Mouse (Mus musculus): ENCODE data around the gene Slco4c1. TPM values are rescaled to one million over a fixed set of nuclear protein-coding genes. Genes with fewer than 3 reads are reported as not detected.

The Slco4c1 gene
- 3.2 and 10.5 TPM in 2 replicates for total RNA-seq (2015; ENCODE audit: low replicate concordance)
- total RNA-seq (2017; ENCODE audit: low replicate concordance), result 1.8 and 2.5 TPM in 2 replicates

- ATAC-seq (replicated peaks; ENCODE audit: low FRiP score, poor library complexity, severe bottlenecking), result no peak
These were observed at the start of gene Slco4c1 for GRCm38 (mm10) chr1:96871528-96872360. Gene Slco4c1, minus strand, starts transcription at chr1:96872171.

DNA sequence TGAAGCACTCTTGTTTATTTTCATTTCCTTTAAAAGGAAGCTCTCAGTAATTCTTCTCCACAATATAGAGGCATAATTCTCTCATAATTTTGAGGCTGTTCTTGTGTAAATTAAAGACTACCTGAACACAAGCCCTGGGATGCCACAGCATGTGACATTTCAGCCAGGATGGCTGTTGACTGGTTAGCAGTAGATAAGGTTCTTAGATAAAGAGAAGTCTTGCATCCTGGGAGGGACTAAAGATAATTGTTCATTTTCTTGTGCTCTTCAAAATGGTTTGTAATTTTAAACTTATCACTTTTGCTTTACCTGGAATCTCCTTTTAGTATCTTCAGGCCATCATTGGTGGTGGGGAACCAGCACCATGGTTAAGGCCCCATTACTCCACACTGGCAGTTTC, 45.4 kb upstream of the Slco4c1 start:
- ATAC-seq (replicated peaks; ENCODE audit: low FRiP score, poor library complexity, severe bottlenecking), result no peak

GRCm38 (mm10) chr1:96883788-96884187, 11.8 kb upstream of the Slco4c1 start:
- ATAC-seq (replicated peaks; ENCODE audit: low FRiP score, poor library complexity, severe bottlenecking), result no peak

DNA sequence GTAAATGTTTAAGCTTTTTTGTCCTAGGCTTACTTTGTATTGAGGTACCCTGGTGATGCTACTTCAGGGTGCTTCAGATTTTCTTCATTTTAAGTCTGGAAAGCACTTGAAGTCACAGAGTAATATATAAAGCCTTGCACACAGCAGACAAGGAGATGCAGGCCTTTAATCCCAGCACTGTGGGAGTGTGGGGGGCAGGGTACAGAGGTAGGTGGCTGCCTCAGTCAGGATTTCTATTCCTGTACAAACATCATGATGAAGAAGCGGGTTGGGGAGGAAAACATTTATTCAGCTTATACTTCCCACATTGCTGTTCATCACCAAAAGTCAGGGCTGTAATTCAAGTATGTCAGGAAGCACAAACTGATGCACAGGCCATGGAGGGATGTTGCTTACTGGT, 6.6 kb upstream of the Slco4c1 start:
- no peak for ATAC-seq (replicated peaks; ENCODE audit: low FRiP score, poor library complexity, severe bottlenecking)

GRCm38 (mm10) chr1:96876076-96876475, 4.1 kb upstream of the Slco4c1 start:
- no peak for ATAC-seq (replicated peaks; ENCODE audit: low FRiP score, poor library complexity, severe bottlenecking)

- ATAC-seq (replicated peaks; ENCODE audit: low FRiP score, poor library complexity, severe bottlenecking), result no peak
These were observed 2.7 kb upstream of the Slco4c1 start for GRCm38 (mm10) chr1:96874636-96875035.

GRCm38 (mm10) chr1:96872361-96872693, 356 bp upstream of the Slco4c1 start:
- no peak for ATAC-seq (replicated peaks; ENCODE audit: low FRiP score, poor library complexity, severe bottlenecking)

DNA sequence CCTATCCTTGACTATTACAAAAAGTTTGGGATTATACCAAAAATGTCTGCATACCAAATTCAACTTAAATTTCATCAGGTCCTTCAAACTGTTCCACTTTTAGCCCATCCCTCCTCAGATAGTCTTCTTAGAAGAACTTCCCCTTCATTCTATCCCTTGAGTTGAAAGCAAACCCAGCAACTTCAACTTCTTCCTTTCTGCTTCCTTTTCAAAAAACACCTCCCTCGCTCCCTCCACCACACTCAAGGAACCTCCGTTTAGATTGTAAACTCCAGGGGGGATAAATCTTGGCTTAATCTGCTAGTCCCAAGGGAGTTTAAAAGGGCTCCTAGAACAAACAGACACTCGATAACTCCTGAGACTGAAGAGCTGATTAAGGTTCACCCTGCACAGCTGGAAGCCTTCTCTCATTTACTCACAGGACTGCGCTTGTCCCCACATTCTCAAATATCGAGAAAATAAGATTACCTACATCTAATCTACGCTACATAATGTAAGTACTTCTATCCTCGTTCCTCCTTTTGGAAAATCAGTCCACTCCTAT, 1.1 kb downstream of the Slco4c1 start:
- ATAC-seq (replicated peaks; ENCODE audit: low FRiP score, poor library complexity, severe bottlenecking), result no peak

DNA sequence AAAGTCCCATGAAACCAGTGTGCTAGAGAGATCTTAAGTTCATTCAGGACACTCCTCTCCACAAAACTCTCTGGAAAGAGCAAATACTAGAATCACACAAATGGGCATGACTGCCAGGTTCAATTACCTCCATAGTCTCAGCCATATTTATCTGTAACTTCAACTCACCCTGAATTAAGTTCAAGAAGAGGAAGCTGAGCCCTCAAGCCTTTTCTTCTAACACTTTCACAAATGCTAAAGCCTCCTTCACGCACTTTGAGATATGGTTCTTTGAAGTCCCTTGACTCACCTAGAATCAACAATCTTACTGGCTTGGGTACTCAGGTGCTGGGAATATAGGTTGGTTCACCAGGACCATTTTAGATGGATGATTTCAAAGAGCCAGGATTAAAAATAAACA, 3.2 kb downstream of the Slco4c1 start:
- ATAC-seq (replicated peaks; ENCODE audit: low FRiP score, poor library complexity, severe bottlenecking), result no peak

- ATAC-seq (replicated peaks; ENCODE audit: low FRiP score, poor library complexity, severe bottlenecking), result no peak
These were observed 6.0 kb downstream of the Slco4c1 start for GRCm38 (mm10) chr1:96866002-96866401.

DNA sequence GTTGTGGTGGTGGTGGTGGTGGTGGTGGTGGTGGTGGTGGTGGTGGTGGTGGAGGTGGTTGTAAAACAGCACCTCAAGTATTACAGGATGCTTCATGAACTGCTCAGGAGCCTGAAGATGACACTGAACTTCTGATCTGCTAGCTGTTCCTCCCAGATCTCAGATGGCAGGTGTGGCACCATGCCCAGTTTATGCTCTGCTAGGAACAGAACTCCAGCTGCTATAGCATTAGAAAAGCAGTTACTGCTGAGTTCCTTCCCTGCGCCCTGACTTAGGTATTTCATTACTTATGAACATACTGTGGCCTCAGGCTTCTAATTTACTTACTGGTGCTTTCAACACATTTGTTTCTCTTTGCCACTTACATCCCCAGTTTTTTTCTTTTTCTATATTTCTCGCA, 7.9 kb downstream of the Slco4c1 start:
- ATAC-seq (replicated peaks; ENCODE audit: low FRiP score, poor library complexity, severe bottlenecking), result no peak

- ATAC-seq (replicated peaks; ENCODE audit: low FRiP score, poor library complexity, severe bottlenecking), result no peak
These were observed 11.8 kb downstream of the Slco4c1 start for GRCm38 (mm10) chr1:96859995-96860684.

- ATAC-seq (replicated peaks; ENCODE audit: low FRiP score, poor library complexity, severe bottlenecking), result no peak
These were observed 18.4 kb downstream of the Slco4c1 start for GRCm38 (mm10) chr1:96853541-96853940.

- ATAC-seq (replicated peaks; ENCODE audit: low FRiP score, poor library complexity, severe bottlenecking), result no peak
These were observed 22.9 kb downstream of the Slco4c1 start for GRCm38 (mm10) chr1:96849101-96849500.

GRCm38 (mm10) chr1:96848606-96849005, 23.4 kb downstream of the Slco4c1 start:
- ATAC-seq (replicated peaks; ENCODE audit: low FRiP score, poor library complexity, severe bottlenecking), result no peak

- no peak for ATAC-seq (replicated peaks; ENCODE audit: low FRiP score, poor library complexity, severe bottlenecking)
These were observed 25.2 kb downstream of the Slco4c1 start for GRCm38 (mm10) chr1:96846727-96847126.

GRCm38 (mm10) chr1:96805287-96805727, 66.7 kb downstream of the Slco4c1 start:
- no peak for ATAC-seq (replicated peaks; ENCODE audit: low FRiP score, poor library complexity, severe bottlenecking)

- no peak for ATAC-seq (replicated peaks; ENCODE audit: low FRiP score, poor library complexity, severe bottlenecking)
These were observed 70.4 kb downstream of the Slco4c1 start for GRCm38 (mm10) chr1:96801595-96801994.

- ATAC-seq (replicated peaks; ENCODE audit: low FRiP score, poor library complexity, severe bottlenecking), result no peak
These were observed 77.3 kb downstream of the Slco4c1 start for GRCm38 (mm10) chr1:96794690-96795089.

DNA sequence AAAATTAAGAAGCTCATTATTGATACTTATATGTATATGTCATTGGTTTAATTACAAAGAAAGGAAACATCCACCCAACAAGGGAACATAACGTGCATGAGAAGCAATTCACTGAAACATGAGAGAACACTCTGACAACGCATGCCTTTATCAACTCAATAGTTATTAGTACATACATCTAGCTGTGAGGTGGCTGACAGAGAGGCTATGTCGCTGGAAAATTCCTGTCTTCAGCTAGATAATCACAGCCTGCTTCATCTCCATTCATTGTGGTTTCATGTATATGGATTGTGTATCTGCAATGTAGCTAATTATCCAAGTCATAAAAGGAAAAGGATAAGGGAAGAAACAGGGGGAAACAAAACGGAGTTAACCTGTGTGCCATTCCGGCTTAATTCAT, 77.7 kb downstream of the Slco4c1 start:
- ATAC-seq (replicated peaks; ENCODE audit: low FRiP score, poor library complexity, severe bottlenecking), result no peak

- no peak for ATAC-seq (replicated peaks; ENCODE audit: low FRiP score, poor library complexity, severe bottlenecking)
These were observed 82.7 kb downstream of the Slco4c1 start for GRCm38 (mm10) chr1:96789268-96789667.
